Mouse (Mus musculus): Measurements from ENCODE around the gene Mtcl1.

Gene Mtcl1

DNA sequence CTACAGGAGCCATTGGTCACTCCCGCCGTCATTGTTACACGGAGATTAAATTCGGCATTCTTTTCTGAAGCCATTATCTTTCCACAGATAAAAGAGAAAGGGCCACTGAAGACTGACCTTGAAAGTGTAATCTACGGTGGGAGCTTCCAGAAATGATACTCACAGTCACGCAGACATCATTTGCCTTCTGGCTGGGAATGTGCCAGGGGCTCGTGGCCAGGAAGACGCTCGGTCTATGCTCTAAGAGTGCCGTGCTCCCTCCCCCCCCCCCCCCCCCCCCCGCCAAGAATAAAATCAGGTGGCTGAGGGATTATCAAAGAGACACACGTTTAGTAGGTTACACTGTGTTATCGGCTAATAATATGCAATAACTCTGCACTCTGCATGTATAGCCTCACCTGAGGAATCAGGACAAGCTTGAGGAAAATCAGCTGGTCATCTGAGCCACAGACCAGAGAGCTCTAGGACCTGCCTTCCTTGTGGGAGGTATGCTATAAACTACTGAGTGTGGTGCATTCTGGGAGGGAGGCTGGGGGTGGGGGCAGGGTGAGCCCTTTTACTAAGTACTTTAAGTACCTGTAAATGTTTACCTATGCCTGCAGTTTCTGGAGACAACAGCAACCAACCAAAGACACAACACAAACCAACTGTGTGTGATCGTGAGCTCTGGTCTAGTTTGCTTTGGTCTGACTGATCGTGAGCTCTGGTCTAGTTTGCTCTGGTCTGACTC is 87.1 kb downstream of the Mtcl1 start:
- no peak for DNase-seq (ENCODE audit: low spot score)

DNA sequence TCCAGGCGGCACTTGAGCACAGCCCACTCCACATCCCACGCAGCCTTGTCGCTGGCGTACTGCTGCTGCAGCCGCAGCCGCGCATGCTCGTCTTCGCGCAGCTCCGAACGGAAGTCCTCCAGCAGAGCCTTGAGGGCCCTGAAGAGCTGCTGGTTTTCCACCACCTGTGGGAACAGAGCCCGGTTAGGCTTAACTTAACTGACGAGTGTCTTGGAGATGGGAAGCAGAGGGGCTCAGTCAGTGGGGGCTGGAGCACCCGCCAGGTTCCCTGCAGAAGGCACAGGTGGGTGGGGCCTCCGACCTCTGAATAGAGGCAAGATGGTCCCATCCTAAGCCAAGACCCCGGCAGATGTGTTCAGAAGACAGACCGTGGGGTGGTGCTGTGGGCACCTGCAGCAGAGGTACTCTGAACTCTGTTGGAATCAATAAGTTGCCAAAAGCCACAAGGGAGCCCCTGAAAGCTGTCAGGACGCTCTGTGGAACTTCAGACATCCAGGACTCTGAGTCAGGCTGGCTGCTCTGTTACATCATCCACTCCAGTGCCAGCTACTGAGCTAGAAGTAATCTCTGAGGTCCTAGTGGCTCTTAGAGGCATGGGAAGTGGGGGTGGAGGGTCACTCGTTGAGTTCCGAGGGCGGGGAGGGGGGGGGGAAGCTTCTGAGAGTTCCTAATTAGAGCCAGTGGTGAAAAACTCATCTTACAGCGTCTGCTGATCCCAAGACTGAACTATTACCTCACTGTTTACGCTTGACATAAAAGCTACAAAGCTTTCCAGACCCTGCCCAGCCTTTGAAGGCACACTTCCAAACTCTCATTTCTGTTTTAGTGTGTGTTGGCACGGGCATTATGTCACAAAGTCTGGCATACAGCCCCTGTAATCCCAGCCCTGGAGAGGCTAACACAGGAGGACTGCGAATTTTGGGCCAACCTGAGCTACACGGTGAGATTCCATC is 91.2 kb downstream of the Mtcl1 start:
- no peak for DNase-seq (ENCODE audit: low spot score)

DNA sequence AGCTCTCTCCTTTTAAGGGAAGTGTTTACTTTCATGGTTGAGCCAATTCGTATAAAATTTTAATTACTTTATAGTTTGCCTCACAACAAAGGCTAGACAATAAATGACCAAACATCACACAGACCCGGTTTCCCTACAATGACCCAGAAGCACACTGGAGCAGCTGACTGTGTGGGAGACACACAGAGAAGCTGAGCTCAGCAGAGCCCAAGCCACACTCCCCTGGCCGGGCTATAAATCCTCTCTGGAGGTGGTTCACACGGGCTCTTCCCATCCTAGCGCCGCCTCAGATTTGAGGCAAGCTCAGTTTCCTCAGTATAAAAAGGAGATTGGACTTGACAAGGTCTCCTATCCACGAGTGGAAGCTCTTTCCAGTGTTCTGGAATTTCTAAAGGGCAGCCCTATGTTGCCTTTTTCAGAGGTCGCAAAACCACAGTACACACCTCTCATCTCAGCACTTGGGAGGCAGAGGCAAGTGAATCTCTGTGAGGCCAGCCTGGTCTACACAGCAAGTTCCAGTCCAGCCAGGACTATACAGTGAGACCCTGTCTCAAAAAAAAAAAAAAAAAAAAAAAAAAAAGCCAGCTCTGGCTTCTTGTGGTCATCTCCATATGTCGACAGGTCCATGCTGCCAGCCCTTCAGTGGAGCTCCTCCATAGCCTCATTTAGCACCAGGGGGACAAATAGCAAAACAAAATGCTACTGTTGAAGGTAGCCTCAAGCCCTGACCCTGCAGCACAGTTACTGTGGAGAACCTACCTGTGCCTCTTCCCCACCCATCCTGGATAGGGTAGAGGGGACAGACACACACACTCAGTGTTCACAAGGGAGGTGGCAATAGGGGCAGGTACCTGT is 92.2 kb downstream of the Mtcl1 start:
- no peak for DNase-seq (ENCODE audit: low spot score)

DNA sequence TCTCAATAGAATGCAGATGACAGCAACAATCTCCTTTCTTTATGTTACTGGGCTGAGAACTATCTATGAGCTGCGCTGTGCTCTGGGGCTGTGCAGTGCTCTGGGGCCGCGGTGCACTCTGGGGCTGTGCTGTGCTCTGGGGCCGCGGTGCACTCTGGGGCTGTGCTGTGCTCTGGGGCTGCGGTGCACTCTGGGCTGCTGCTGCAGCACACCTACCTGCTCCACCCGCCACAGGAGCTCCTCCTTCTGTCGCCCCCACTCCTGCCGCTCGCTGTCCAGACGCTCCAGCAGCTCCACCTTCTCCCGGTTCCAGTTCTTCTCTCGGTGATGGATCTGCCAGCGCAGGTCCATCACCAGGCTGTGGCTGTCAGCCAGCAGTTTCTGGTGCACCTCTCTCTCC is 95.6 kb downstream of the Mtcl1 start:
- no peak for DNase-seq (ENCODE audit: low spot score)

DNA sequence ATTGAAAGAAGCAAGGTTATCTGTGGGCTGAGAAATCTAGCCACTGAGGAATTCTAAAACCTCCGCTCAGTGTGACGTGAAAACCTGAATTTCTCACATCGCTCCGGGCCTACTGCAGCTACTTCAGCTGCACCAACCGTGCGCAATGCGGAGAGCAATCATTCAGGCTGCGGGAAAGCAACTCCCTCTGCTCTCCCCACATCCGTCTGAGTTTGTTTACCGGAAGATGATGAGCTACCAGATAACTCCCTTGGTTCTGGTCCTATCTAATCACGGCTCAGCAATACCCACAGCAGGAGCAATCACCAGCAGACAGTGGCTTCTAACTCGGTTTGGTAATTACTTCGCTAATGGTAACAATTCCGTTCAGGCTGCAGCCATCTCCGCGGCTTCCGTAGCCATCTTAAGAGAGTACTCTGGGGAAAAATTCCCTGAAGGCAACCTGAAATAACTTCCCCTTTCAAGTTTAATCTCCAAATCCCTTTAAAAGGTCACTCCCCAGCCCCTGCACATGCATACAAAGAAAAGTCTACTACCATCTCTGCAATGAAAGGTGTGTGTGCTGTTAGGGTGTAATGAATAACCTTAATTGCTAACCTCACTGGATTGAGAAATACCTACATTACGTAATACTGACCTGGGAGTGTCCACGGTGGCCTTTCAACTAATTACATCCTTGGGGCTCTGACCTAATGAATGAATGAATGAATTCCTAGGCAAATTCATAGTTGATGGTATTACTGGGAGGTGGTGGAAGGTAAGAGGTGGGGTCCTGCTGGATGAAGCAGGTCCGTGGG is 96.5 kb downstream of the Mtcl1 start:
- no peak for DNase-seq (ENCODE audit: low spot score)

DNA sequence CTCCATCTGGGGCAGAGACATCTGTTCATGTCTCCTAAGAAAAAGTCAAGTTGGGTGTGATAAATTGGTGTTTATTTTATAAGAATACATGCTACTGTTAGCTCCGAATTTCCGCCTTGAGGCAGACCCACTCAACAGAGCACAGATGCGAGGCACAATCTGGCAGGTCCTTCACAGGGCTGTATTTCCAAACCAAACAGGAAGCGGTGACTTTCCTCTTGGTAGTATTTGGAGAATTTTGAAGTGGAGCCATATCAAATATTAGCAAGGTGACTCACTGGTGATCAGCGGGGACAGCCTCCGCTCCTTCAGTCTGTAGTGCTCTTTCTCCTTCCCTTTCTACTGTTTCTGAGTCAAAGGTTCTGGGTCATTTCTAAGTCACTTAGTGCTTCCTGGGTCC is 97.3 kb downstream of the Mtcl1 start:
- DNase-seq (ENCODE audit: low spot score), result peak; percentile 50

DNA sequence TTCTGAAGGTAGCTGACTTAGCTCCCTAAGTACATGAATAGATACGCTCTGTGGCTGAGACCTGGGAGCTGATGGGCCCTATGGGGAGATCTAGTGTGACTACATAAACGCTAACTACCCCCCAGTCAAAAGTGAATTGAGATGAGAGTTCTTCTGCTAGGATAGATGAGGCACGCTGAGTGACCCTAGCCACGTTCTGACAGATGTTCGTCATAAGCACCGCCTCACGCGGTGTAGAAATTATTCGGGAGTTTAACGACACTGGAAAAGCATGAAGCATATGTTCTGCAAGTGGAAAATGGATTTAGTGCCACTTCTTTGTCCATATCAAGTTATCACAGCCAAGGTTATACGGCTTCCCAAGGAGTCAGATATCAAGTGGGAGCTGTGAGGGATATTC is 98.9 kb downstream of the Mtcl1 start:
- no peak for DNase-seq (ENCODE audit: low spot score)

DNA sequence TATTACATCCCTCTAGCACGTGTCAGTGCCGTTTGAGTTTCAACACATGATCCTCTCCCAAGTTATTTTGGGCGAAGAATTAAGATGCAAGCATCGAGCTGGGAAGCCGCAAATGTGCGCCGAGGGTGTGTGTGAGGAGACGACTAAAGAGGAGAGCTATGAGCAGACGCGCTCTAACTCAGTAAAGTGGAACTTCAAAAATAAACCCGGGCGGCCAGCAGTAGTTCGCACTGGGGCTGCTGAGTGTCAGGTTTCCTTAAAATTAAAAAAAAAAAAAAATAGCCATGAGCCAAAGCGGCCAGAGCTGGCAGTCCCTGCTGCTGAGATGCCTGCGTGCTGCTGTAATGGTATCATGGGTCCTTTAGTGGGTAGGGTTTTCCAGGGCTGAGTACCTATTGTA is 99.4 kb downstream of the Mtcl1 start:
- DNase-seq (ENCODE audit: low spot score), result no peak

DNA sequence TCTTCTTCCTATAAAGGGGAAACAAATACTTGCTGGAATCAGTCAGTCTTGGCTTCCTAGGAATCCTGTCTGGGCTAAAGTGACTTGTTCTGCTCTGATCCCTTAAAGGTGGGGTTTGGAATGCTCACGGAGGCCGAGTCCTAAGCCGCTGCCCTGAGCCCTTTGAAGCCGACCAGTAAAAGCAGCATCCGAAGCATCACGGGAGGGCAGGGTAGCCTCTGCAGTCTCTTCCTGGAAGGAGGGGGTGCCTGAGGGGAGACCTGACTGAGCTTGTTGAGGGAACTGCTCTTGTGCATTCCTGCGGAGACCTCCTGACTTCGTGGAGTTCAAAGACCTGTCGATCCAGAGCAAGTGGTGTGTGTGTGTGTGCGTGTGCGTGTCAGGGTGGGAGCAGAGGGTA is 103.2 kb downstream of the Mtcl1 start:
- no peak for DNase-seq (ENCODE audit: low spot score)

DNA sequence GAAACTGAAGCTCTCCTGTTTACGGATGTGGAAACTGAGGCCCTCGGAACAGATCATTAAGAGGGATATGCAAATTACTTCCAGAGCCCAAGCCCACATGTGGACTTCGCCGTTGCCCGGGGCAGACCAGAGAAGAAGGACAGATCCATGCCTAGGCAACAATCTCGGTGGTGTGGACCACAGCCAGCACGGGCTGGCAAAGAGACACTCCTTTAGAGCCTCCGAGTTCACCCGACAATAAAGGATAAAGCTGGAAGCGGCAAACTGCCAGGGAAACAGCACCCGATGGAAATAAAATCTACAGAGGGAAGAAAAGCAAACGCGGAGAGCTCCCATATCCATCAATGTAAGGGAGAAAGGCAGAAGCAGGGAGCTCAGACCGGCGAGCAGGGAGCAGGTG is 103.9 kb downstream of the Mtcl1 start:
- no peak for DNase-seq (ENCODE audit: low spot score)

DNA sequence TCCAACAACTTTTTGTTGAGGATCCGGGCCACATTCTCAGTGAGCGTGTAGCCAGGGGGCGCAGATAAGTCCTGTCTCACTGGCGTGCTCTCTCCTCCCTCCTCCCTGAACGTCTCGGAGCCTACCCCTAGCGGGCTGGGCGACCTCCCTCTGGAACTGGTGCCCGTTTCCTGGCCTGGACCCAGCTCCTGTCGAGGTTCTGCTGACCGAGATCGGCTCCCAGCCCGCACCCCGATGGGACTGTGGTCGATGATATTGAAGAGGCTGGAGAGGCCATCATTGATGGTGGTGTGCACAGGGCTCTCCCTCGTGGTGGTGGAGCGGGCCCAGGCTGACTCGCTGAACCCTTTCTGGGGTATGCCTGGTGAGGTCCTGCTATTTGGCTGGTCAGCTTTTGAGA is 106.6 kb downstream of the Mtcl1 start:
- no peak for DNase-seq (ENCODE audit: low spot score)

DNA sequence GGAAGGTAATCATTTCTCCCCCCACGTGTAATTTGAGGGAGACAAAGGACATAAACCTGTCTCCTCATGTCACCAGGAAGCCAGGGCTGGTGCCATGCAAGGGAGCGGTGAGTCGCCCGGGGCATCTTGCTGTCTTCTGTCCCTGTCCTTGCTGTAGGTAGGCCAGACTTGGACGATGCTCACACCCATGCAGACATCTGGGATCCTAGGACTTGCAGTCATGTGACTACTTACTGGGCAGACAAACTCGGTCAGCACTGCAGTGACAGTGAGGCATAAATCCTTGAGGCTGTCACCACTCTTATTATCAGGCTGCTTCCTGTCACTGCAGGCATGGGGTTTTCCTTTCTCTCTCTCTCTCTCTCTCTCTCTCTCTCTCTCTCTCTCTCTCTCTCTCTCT is 107.9 kb downstream of the Mtcl1 start:
- DNase-seq (ENCODE audit: low spot score), result no peak

DNA sequence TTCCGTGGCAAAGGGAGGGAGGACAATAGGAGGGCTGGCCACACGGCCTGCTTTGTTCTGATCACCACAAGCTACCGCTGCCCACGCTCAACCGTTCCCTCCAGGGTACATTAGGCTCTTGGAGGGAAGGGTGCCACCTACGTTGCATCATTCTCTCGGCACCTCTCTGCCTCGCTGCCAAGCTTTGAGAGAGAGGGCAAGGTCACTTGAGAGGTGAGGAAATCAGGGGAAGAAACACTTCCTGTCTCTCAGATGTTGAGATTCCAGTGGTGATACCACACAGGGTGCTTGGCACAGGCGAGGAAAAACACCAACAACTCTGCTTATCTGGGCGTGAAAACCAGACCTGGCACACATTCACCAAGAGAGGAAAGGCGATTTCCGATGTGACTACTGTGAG is 108.8 kb downstream of the Mtcl1 start:
- no peak for DNase-seq (ENCODE audit: low spot score)

DNA sequence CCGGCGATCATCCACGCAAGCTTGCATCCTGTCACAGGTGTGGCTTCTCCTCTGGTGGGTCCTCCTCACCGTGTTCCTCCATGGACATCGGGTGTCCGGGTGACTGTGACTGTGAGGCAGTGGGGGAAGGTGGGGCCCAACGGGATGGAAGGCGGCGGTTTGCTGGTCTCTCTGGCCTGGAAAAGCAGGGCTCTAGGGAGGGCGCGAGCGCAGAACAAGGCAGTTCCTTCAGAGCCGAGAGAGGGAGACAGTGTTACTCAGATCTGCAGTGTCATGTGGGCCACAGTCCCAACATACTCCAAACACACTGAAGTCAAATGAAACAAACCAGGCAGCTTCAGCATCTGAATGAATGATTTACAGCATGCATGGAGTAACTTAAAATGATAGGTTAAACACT is 111.6 kb downstream of the Mtcl1 start:
- DNase-seq (ENCODE audit: low spot score), result no peak

DNA sequence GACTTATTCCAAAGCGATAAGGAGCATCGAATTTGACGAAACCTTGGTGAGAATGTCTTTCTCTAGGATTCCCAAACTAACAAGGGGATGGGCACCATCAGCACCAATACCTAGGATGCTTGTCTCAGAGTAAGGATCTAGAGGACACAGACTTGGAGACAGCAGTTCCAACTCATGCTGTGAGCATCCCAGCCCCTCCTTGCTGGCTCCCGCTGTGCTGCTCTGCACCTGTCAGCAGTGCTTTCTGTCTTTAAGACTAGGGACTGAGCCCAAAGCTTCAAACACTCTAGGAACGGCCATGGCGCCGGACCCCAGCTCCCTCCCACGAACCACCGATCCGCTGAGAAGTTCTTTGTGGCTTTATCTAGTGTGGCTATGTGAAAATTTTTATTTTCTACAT is 114.0 kb downstream of the Mtcl1 start:
- no peak for DNase-seq (ENCODE audit: low spot score)

DNA sequence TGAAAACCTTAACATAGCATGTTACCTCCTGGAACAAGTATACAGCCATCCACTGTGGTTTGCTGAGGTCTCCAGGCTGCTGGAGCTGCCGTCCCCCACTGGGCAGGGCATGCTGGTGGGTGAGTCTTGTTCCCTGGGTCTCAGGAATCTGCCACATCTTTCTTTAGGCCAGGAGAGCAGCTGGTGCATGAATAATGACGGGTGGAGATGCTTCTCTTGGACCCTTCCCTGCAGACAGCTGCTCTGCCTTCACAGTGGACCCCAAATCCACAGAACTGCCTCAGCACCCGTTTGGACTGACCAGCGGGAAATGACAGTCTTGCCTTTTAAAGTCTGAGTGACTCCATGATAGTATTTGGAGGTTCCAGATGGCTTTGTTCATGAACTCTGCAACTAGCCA is 114.7 kb downstream of the Mtcl1 start:
- no peak for DNase-seq (ENCODE audit: low spot score)

DNA sequence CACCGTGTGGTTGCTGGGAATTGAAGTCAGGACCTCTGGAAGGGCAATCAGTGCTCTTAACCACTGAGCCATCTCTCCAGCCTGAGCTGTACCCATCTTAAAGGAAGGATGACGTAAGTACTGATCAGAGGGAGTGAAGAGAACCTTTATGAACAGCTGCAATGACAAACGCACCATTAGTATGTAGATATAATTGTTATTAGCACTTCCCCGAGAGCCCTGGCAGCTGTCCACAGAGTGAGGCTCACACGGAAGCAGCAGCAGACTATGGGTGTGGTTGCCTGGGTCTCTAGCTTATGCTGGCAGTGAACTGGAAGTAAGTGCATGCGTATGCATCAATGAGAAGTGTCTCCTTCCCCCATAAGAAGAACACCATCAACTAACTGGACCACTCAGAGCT is 118.3 kb downstream of the Mtcl1 start:
- DNase-seq (ENCODE audit: low spot score), result no peak

DNA sequence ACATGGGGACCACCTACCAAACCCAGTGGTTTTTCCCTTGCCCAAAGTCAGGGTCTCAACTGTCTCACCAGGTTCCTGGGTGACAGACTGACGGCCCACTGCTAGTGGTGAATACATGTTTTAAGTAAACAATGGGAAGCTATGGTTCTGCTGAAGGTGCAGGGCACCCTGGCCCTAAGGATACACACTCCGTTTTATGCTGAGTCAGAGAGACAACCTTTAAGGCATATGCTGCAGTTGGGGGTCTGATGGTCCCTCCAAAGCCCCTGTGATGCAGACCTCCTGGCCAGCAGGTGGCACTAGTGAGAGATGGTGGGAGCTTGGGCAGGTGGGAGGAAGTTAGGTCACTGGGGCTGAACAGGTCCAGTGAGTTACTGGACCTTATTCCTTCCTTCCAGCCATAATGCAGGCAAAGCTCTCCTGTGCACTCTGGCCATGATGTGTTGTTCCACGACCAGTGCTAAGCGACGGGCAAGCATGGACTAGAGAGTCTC is 123.0 kb downstream of the Mtcl1 start:
- no peak for DNase-seq (ENCODE audit: low spot score)

DNA sequence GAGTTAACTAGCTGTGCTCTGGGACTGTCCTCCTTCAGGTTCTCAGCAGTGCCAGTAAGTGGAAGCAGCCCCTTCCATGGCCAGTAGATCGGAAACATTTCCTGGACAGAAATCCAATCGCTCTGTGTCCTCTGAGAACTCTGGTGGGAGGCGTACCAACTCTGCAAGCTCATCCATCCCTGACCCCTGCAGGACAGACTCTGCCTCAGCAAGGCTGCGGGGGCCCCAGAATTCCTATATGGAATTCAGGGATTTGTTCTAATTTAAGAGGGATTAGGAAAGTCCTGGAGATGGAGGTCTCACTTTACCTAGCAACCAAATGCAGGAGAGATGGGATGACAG is 123.4 kb downstream of the Mtcl1 start:
- DNase-seq (ENCODE audit: low spot score), result no peak

DNA sequence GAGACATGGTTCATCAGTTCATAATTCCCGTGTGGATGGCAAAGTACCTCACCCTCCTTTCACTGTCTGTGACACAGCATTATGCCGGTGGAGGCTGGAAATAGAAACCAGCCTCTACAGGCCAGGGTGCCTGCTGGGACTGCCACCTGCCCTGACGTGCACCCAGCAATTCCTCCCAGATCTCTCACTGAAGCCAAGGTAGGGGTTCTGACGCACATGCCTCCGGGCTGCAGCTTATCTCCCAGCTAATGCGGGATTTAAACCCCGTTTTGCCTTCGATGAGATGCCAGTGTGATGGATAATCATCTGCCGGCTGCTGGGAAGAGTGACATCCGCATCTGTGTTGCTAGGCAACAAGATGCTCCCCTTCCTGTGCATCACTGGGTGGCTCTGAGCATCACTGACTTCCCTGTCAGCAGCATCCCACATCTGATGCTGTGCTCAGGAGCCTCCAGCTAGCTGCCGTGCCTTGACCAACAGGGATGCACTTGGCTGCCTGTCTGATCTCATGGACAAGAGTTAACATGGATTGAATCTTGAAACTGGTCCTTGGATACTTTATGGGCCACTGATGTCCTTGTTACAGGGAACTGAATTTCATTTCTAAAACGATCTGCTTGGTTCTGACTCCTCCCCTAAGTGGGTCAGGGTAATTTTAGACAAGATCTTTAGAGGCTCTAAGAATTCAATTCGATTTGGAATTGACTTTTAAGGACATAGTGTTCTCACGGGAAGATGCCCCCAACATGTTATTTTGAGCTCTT is 123.9 kb downstream of the Mtcl1 start:
- DNase-seq (ENCODE audit: low spot score), result peak; percentile 65

DNA sequence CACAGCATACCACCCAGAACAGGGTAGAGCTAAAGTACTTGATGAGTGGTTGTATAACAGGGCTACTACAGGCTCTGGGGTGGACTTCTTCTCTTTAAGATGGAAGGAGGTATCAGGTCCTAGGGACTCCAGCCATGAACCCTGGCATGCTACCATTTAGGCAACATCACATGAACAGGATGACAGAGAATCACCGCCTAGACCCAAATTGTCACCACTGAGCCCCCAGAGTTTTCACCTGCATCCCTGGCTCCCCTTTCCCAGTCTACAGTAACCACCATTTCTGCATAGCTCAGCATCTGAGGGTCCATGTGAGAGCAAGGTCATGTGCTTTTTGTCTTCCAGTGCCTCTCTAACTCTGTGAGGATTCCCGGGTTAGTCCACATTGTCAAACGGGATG is 124.7 kb downstream of the Mtcl1 start:
- no peak for DNase-seq (ENCODE audit: low spot score)
